Mouse (Mus musculus) E14TG2a.4 (cell line): Measurements from ENCODE around the gene H2-K1.

ENCODE experiments used
- CTCF ChIP-seq: conservative IDR thresholded peaks from 2 replicates; pipeline ENCODE4 v1.5.1; 2014; ENCODE audit warnings: low read length
- NANOG ChIP-seq: IDR thresholded peaks from 2 replicates; pipeline ENCODE4 v1.6.1; 2014; ENCODE audit warnings: borderline replicate concordance, low read length, mixed read lengths
- POU5F1 ChIP-seq: IDR thresholded peaks from 2 replicates; pipeline ENCODE4 v1.6.1; 2014; ENCODE audit warnings: low read length, borderline replicate concordance

DNA sequence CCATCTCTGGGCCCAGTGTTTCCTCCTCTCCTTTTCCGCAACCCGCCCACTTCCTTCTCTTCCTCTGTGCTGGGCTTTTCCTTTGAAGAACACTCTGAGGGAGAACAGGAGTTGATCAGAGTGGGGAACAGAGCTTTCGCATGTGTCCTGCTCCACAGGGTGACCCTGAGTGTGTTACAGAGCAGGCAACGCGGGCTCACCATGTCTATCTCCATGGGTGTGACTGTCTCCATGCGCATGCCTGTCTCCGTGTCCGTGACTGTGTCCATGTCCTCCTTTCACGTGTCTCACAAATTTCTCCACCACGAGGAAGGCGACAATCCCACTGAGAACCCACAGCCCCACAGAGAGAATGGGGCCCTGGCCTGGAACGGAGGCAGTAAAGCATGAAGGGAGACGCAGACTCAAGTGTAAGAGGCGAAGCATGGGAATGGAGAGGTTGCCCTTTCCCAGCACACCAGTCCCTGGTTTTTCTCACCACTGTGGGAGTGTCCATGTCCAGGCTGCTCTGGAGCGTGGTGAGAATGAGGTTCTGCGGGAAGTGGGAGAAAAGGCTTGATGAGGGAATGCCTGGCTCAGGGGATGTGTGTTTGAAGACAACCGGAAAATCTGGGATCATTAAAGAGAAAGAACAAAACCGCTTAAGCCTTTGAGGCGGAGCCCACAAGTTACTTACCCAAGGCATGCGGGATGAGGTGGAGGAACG lies 29.9 kb upstream of the H2-K1 start:
- TF ChIP-seq CTCF (no peak), NANOG (no peak), POU5F1 (no peak)
